Mouse (Mus musculus) granulocyte monocyte progenitor cell, adult 5-6 weeks (primary cell): ENCODE measurements at regions not wholly inside any gene's neighbourhood (a gene's known extent, or its start where the extent isn't known, plus 50 kb on each side); places are given as distances from the start of the nearest gene placed in this dataset.

Source experiments
- ATAC-seq: replicated peaks from 2 replicates; pipeline ENCODE4 v1.8.0; 2016; ENCODE audit warnings: mild to moderate bottlenecking, moderate TSS enrichment, inconsistent platforms; ENCODE audit not compliant: poor library complexity, severe bottlenecking

DNA sequence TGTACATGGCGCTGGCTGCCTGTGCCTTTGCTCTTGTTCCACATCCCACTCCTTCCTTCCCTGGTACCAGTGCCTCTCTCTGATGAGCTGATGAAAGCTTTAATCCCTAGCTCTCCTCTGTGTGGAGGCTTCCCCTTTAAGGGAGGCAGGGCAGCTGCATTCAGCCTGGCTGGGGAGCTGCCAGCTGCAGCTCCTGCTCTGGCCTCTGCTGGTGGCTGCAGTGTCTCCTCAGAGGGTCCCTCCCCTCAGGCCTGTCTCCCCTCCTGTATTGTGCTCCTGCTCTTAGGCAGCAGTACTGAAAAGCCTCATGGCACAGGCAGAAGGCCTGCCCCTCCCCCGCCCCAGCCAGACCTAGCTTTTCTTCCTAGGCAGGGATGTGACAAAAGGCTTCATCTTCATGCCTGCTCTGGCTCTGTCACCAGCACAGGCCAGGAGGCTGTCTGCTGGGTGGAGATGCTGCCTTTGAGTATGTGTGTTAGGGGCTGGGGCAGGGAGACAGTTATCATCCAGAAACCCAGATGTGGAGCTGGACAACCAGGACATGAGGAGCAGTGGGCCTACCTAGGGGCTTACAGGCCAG lies 97.7 kb upstream of the Zcchc13 start:
- ATAC-seq: peak; percentile 33

DNA sequence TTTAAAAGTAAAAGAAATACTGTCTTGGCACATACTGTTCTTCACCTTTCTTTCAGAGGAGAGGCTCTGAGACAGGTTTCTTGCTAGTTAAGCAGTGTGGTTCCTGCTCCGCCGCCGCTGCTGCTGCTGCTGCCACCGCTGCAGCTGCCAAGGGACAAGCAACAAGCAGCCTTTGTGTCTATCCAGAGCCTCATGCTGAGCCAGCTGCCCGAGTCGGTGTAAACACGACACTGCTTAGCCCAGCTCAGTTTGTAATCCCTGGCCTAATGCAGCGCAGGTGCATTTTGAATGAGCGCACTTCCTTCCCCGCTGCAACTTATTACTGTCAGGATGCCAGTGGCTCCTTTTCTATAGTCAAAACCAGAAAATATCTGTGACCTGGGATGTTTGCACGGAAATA lies 97.1 kb upstream of the Zcchc13 start:
- no peak for ATAC-seq

DNA sequence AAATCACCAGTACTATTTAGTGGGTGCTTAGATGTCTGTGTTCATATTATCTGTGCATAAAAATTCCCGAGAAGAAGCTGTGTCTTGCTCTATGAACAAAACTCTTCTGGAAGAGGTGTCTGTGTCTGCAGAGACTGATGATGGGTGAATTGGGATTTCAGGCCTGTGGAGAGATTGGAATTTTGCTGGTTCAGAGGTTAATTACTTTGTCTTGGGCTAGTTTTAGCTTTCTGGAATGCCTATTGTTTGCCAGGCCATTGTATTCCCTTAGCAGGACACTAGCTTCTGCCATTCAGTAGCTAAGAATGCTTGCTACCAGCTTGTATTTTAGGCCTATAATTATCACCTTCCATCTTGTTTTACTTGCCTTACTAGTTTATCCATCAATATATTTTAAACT lies 96.6 kb upstream of the Zcchc13 start:
- ATAC-seq: no peak

DNA sequence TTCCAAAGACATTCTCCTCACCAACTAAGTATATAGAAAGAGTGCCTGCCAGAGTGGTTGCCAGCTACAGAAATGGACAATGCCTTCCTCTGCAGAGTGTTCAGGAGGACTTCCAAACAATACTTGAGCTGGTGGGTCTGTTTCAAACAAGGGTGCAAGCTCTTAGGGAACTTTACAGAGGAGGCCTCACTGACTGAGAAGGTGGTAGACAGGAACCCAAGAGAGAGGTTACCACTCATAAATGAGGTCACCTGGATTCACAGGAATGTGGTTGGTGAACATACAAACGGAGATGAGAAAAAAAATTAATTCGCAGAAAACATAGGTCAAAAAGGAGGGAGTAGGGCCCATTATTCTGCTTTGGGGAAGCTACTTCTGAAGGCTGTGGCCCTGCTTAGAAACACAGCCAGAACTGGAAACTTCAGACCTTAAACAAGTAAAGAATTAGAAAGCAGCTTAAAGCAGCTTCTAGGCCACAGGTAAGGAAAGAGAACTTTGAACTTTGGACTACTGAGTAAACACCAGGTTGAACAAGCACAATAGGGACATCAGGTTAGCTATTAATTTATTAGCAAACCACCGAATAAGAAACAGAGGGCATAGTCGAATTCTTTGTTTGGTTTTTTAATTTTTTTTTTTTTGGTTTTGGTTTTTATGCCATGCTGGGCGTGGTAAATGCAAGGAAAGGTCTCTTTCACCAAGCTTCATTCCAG lies 83.7 kb upstream of the Zcchc13 start:
- ATAC-seq: no peak

GRCm38 (mm10) chrX:103551304-103551703 lies 79.1 kb upstream of the Zcchc13 start:
- ATAC-seq: peak; percentile 75

DNA sequence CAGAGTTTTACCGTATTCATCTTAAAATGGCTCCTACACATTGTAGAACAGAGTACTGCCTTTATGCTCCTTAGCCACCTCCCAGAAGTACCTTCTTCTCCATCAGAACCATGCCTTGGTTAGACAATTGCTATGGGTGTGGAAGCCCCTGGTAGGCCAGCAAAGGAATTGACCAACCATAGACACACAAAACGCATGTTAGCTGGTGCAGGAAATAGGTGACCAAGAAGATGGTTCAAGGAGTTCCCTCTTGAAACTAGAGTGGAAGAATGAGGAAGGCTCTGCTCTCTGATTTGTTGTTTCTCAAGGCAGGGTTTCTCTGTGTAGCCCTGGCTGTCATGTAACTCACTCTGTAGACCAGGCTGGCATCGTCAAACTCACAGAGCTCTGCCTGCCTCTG lies 77.2 kb upstream of the Zcchc13 start:
- ATAC-seq: peak; percentile 63

DNA sequence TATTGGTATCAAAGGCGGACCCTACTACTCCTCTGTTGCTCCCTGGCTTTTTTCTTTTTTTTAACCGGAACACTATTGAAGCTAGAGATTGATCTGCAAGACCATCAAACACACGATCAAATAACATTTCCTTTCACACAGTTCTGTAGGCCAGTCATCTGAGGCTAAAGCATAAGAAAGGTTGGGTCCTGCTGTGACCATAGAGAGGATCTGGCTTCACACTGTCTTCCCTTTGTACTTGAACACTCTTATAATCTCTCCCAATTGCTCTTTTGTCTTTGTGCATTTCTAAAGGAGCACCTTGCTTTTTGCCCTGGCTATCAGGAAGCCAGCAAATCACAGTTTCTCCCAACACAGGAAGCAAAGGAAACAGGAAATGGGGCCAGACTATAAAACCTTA lies 76.8 kb upstream of the Zcchc13 start:
- no peak for ATAC-seq

DNA sequence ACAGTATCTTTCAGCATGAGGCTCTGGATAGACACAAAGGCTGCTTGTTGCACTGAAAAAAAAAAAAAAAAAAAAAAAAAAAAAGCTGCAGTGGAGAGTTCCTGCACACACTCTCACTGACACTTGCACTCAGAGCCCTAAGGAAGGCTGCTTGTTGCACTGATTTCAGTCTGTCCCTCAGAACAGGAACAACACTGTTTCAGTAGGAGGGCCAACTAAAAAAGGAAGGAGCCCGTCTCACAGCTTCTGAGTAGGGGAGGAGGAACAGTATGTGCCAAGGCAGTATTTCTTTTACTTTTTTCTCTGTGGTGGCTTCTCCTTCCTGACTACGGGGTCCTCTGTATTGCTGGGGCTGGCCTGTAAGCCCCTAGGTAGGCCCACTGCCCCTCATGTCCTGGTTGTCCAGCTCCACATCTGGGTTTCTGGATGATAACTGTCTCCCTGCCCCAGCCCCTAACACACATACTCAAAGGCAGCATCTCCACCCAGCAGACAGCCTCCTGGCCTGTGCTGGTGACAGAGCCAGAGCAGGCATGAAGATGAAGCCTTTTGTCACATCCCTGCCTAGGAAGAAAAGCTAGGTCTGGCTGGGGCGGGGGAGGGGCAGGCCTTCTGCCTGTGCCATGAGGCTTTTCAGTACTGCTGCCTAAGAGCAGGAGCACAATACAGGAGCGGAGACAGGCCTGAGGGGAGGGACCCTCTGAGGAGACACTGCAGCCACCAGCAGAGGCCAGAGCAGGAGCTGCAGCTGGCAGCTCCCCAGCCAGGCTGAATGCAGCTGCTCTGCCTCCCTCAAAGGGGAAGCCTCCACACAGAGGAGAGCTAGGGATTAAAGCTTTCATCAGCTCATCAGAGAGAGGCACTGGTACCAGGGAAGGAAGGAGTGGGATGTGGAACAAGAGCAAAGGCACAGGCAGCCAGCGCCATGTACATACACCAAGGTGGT lies 75.1 kb upstream of the Zcchc13 start:
- peak; percentile 71 for ATAC-seq

DNA sequence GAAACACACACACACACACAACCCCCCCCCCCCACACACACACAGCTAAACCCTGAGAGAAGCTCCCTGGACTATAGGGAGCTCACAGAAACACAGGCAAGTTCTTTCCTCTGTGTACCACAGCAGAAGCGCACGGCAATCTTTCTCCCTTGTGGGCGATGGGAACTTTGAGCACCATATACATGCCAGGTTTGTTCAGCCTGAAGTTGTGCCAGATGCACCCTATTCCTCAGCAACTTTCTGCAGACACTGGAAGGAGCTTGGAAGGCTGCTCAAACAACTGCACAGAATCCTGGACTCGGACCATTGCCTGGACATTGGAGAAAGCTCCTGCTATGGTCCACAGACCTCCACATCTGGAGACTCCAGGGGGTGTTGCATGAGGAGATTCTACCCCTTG lies 74.3 kb upstream of the Zcchc13 start:
- ATAC-seq: no peak

GRCm38 (mm10) chrX:103556681-103557490 lies 73.5 kb upstream of the Zcchc13 start:
- no peak for ATAC-seq

GRCm38 (mm10) chrX:103557496-103557895 lies 72.9 kb upstream of the Zcchc13 start:
- ATAC-seq: no peak

DNA sequence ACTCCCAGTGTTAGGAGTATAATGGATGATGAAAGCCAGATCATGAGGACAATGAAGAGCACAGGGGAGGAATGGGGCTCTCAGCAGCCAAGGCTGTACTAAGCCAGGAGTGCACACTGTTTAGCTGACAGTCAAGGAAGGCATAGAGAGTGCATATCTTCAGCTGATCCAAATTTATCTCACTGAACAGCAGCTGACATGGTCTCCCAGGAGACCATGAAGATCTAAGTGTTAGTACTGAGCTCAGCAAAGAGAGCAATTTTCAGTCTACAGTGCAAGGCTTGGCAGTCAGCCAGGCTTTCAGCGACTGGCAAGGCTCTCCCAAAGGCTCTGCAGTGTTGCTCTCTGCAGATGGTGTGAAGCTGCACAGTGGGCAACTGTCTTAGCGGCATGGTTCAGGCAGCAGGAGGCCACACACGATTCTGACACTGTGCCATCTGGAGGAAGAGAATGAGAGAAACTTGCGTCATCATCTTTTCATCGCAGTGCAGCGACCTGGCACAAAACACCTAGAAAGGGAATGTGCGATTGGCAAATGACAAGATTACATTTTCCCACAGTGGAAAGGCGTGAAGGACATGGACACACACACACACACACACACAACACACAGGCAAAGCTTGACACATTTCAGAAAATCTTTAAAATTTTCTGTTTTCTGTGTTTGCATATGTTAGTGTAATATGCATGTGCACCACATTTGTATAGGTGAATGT lies 66.7 kb upstream of the Zcchc13 start:
- 0 out of 2 replicates have a peak, but pooled peaks have one; percentile 25 for ATAC-seq

- ATAC-seq: no peak
These were observed 57.0 kb upstream of the Zcchc13 start for GRCm38 (mm10) chrX:103573344-103573743.

- no peak for ATAC-seq
These were observed 50.9 kb upstream of the Zcchc13 start for GRCm38 (mm10) chrX:103579484-103579883.
